Mouse (Mus musculus) cerebellum, postnatal 10 days (tissue): ENCODE data around the gene Gm20905.
"Not testable (repeated sequence)": the region's sequence is repeated elsewhere in the genome, so short reads cannot be mapped to it uniquely, and the experiment has no call there.

Experiments
- DNase-seq, 2 experiments: peaks; one replicate each; pipeline ENCODE4 v3.0.0; 2021; ENCODE audit warnings: mixed read lengths in 2 of 2

The Gm20905 gene

DNA sequence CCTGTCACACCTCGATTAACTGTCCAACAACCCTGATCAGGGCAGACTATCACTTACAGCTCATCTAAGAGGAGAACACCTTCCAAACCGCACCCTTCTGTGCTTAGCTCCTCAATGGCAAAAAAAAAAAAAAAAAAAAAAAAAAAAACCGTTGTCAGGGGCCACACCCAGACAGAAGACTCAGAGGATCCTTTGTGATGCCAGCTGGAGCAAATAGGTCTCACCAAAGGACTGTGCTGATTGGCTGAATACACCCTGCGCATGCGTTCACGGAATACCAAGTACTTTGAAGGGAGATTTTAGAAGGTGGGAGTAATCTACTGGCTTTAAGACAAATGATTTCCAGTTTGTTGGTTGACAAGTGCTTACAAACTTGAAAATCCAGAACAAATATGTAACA is at the start of gene Gm20905:
Gene Gm20905, minus strand, starts transcription at position 101 of the 400 bp plus-strand sequence.
- not testable (repeated sequence) for DNase-seq
